Mouse (Mus musculus): Measurements from ENCODE around the gene Pla2g2d.
"Not testable (repeated sequence)": the region's sequence is repeated elsewhere in the genome, so short reads cannot be mapped to it uniquely, and the experiment has no call there.

Pla2g2d gene

DNA sequence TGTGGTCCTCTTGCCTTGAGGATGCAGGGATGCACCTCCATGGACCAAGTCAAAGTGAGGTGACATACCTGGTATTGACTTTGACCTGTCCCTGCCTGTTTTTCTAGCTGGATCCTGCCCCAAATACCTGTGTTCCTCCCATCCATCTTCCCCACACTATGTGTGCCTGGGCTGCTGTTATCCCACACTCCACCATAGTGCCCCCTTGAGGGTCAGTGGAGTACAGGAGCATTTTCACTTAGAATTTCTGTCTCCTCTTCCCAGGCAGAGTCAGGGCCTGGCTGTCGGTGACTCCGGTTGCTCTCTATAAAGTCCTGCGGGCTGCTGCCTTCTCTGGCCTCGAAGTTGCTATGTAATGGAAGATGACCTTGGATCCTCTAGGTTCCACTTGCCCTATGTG, 10.2 kb downstream of the Pla2g2d start:
- DNase-seq: no peak

DNA sequence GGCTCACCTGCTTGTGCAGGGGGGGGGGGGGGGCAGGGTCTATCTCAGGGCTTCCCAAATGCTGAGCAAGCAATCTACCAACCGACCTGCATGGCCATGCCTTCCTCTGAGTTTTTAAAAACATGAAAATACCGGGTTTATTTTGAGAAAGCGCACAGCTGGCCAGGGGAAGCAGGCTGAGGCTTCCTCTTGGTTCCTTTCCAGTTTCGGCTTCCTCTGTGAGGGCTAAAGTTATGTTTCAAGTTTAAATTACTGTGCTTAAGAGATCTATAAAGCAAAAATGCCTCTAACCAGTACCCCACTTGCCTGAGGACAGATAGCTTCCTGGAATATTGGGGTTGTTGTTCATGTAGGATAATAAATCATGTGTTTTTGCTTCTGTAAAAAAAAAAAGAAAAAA, 10.6 kb downstream of the Pla2g2d start:
- peak; percentile 32 for DNase-seq

DNA sequence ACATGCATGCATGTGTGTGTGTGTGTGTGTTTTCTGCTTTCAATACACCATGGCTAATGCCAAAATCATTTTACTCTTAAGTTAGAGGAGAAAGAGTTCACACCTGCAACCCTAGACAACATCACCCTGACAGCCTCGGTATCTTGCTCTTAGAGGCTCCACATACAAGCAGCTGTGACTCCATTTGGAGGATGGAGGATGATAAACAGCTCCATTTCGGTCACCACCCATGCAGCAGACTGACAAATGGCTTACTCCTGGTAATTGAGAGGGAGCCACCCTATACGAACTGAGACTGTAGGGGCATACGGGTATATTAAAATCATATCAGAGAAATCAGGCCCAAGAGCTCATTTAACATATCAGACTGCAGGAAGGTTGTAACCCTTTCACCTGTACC, 12.8 kb downstream of the Pla2g2d start:
- no peak for DNase-seq

DNA sequence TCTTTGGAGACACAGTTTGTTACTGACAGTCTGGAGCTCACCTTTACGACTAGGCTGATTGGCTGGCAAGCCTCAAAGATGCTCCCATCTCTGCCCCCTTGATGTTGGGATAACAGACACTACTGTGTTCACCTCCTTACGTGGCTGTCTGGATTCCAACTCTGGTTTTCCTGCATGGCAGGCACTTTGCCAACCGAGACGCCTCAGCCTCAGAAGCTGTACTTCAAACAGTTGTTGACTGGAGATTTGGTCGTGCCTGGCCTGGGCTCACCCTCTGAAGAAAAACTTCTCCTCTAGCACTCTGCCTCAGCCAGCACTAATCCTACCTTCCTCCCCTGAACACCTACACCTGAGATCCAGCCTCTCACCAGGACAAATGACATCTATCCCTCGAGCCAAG, 15.9 kb downstream of the Pla2g2d start:
- no peak for DNase-seq

DNA sequence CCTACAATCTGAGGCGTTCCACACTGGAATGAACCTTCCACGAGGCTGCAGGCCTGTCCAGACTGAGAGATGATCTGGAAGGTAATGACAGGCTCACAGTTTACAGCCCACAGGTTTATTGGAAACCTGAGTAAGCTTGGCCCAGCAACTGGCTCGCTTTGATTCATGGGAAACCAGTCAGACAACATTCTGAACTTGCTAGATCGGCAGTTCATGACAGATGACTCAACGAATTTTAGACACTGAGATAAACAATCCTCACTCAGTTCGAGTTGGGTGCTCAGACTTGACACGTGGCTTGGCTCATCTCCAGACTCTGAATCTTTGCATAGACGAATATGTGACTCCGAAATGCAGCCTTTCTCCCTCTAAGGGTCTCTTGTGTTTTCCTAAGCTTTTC, 17.1 kb downstream of the Pla2g2d start:
- DNase-seq: peak; percentile 54

DNA sequence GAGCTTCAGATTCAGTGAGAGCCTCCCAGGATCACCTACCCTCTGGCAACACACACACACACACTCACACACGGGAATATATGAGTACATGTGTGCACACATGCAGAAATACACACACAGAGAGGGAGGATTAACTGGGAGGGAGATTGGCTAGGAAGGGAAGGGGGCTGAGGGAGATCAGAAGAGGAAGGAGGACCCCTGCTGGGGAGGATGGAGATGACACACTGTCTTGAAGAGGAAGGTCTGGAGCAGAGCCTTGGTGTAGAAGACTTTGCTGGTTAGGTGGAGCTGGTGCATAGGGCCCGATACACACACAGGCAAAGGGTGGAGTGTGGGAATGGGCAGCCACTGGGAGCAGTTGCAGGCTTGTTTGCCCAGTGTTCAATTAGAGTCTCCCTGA, 17.7 kb downstream of the Pla2g2d start:
- DNase-seq: peak; percentile 53

DNA sequence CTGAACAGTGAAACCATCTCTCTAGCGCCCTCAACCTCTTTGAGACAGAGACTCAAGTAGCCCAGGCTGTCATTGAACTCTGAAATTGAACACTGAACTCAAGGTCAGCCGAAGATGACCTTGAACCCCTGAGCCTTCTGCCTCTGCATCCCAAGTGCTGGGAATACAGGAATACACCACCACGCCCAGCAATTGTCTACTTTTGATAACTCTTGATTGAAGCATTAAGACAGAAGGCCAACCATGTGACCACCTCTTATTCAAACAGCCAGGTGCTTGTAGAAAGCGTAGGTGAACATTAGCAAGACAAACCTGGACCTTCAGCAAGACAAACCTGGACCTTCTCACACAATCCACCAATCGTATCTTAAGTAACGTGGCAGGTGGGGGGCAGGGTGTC, 18.8 kb downstream of the Pla2g2d start:
- no peak for DNase-seq

DNA sequence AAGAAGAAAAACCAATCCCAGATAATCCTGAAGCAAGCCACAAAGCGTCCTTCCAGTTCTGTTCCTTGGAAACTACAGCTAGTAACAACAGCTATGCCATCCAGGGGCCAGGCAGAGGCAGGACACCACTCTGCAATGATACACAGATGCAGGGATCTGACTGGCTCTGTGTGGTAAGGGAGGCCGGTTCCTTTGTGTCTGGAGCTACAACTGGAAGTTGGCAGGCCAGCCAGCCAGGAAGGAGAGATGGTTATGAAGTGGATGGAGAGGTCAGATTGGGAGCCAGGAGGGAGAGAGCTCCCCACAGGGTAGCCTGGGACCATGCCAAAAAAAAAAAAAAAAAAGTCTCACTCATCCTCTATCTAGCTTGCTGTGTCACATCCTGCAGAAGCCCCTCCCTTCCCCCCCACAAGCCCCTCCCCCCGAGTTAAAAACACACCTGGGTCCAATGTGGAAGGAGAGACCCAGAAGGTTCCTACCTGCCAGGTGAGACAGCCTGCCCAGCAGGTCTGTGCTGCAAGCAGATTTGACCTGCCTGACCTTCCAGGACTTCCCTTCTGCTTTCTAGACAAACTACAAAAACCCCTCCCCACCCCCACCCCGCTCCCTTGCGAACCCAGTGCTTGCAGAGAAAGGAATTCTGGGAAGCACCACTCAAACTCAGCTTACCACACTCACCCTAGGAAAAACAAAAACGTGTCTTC, 21.1 kb downstream of the Pla2g2d start:
- DNase-seq: no peak

DNA sequence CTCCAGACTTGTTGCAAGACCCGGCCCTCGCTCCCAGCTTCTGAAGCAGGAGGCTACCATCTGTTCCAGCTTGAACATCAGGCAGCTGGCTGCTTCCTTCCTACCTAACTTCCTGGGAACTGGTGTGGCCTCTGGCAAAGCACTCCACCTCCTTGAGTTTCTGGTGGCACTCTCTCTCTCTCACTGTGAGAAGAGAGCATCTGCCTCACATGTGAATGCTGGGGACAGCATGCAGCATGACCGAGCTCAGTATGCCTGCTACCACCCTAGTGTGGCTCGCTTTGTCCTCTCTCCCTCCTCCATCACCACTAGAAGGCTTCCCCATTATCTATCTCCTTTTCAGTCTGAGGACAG, 21.7 kb downstream of the Pla2g2d start:
- DNase-seq: no peak

DNA sequence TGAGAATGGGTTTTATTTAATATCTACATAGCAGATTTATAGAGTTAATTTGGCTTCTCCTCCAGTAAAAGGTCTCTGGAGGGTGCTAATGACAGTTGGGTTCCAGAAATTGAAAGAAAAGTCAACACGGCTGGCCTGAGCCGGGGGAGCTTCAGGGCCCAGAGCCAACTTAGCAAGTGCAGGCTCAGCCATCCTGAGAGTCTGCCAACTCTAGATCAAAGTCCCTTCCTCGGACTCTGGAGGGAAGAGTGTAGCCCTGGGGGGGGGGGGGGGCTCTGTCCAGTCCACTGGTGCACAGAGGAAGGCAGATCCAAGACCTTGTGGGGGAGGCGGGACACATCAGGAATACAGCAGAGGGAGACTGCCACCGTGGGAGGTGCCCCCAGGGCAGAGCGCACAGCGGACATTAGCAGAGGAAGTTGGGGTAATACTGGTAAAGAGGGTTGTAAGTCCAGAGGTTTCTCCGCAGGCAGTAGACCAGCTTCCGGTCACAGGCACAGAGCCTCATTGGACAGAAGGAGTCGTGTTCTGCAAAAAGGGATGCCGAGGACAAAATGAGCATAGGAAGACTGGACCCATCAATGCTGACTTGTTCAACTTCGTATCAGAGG, 24.7 kb downstream of the Pla2g2d start:
- DNase-seq: peak; percentile 87

DNA sequence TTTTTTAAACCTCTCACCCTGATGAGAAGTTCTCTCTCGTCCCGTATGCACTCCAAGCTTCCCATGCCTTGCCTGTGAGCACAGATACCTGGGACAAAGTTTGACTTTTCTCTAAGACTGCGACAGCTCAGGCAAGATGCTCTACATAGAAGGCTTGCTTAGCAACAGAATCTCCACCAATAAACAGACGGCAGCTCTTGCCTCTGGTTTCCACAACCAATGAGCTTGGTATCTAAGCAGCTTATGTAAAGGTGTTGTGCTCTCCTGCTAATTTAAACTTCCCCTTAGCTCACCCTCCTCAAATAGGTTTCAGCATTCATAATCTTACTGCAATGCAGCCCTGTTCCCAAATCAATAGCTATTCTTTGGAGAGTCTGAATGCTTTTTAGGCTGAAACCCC, 26.1 kb downstream of the Pla2g2d start:
- DNase-seq: no peak

DNA sequence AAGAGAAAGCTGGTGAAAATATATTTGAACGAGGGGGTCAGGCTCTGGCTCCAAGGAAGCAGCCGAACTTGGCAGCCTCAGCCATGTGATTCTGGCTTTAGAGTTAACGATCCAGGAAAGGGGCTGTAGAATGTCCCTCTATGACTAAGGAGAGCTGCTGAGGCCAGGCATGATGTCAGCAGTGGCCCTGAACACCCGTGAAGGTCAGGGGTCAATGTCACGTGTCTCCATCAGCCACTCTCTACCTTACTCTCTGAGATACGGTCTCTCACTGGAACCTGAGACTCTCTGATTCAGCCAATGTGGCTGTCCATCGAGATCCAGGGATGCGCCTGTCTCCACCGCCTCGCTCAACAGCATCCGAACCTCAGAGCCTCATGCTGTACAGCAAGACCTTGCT, 27.4 kb downstream of the Pla2g2d start:
- DNase-seq: no peak

DNA sequence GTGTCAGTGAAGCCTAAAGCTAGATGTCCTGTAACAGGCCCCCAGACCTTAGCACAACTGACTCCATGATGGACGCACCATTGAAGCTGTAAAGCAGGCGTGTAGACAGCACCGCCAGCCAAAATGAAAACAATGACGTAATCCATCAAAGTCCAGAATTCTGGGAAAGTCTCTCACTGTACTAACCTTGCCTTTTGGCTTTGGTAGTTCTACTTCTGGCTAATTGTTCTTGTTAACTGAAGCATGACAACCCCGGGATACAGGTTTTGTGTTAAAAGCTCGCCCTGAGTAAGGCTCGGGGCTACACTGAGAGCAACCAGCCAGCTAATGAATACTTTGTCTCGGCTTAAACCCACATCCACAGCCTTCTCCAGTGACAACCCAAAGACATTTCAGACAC, 29.7 kb downstream of the Pla2g2d start:
- DNase-seq: peak; percentile 53

DNA sequence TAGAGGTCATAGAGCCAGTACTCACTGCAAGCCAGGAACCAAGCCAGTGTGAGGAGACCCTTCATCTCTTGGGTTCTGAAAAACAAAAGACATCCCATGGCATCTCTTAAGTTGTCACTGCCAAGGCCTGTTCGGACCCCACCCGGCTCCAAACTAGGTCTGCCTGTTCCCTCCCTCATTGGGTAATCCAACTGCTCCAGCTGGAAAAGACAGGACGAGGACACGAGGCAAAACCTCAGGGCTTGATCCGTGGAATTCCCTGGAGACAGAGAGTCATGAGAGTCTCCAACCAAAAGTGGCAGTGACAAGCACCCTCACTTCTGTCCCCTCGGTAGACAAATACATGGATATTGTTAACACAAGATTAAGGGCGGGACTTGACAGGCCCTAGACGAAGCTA, 30.6 kb downstream of the Pla2g2d start:
- DNase-seq: no peak

DNA sequence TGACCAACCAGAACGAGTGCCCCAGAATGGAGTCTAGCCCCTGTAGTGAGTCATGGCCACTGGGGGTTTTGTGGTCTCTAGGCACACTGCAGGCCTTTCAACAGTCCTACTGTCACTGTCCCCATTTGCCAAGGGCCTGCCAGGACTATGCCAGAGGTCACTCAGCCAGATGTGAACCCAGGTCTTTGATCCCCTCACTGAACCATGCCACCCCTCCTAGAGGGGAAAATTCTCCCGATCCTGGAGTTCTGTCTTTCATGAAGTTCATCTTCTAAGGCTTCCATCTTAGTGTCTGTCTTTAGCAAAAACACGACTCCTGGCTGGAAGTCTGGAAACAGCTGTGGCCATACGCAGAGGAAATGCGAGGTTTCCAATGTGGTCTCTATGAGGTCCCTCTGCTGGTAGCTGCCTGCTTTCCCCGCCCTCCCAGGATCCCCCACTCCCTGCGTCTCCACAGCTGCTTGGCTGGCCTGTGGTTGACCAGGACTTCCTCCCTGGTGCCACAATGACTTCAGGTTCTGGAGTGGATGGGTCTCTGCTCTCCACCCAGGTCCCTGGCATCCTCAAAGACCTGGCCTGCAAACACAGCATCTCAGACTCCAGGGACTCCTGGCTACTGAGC, 31.5 kb downstream of the Pla2g2d start:
- no peak for DNase-seq

DNA sequence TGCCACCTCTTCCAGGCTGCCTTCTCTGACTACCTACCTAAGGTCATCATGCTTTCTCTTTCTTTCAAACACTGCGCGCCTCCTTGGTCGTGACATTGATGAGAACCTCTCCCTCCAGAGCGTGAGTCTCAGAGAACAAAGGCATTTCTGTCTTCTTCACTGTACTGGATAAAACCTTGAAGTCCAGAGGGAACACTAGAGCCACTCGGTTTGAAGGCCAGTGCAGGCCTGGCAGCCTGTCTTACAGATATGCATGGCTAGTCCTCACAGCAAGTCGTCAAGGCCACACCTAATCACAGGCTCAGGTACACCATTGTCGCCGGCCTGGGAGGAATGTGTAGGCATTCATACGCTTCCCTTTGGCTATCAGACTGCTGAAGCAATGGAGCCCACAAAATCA, 40.6 kb downstream of the Pla2g2d start:
- no peak for DNase-seq

DNA sequence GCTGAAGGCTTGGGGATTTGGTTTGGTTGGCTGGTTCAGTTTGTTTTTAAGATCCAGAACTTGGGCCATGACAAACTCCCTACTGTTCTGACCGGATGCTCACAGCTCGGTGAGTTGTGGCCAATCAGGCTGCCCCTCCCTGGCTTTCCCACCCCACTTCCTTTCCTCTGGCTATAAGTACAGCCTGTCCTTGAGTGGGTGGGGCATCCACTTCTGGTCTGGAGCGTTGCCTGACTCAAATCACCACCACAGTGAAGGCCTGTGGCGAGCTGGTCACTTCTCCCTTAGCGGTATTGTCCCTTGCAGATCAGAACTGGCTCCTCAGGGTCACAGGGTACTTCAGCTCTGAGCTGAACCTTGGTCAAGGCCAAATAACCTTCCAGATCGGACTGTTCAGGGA, 42.2 kb downstream of the Pla2g2d start:
- peak; percentile 20 for DNase-seq

DNA sequence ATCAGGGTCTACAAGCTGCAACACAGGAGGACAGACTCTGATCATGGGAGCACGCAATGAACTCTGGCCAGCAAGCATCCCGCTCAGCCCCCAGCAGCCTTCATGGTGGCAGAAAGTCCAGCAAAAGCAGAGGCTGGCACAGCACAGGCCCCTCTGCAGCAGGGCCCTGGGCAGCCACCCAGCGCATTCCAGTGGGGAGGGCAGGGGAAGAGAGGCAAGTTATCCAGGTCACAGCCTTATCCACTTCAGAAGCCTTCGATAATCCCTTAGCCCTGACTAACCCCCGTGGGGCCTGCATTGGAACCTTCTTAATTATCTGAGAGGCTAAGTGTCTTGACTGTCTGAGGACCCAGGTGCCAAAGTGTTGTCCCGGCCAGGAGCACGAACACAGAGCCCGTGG, 43.6 kb downstream of the Pla2g2d start:
- peak; percentile 77 for DNase-seq

DNA sequence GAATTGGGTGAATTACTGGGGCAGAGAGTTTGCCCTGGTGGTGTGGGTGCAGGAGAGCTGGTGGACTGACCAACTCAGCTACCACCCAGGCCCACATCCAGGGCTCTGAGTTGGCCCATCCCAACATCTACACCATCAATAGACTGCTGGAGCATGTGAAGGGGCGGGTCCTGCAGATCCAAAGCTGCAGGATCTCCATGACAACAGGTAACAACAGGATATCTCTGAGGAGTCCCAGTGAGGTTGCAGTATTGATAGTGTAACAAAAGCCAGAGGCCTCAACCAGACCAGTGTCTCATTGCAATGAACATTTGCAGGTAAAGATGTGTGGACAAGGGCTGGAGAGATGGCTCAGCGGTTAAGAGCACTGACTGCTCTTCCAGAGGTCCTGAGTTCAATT, 45.5 kb downstream of the Pla2g2d start:
- DNase-seq: no peak

DNA sequence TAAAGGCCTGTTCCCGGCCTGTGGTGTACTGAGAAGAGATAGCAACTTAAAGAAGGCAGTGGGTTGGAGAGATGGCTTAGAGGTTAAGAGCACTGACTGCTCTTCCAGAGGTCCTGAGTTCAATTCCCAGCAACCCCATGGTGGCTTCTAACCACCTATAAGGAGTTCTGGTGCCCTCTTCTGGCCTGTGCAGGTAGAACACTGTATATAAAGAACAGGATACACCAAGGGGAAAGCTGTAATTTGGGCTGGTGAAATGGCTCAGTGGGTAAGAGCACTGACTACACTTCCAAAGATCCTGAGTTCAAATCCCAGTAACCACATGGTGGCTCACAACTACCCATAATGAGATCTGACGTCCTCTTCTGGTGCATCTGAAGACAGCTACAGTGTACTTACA, 48.6 kb downstream of the Pla2g2d start:
- not testable (repeated sequence) for DNase-seq

DNA sequence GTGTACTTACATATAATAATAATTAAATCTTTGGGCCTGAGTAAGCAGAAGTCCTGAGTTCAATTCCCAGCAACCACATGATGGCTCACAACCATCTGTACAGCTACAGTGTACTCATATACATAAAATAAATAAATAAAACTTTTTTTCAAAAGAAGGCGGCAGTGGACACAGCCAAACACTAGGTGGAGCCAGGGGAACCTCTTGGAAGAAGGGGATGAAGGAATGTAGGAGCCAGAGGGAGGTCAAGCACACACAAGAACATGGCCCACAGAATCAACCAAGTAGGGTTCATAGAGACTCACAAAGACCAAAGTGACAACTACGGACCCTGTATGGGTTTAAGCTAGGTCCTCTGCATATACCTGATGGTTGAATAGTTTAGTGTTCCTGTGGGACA, 49.1 kb downstream of the Pla2g2d start:
- DNase-seq: peak; percentile 48

DNA sequence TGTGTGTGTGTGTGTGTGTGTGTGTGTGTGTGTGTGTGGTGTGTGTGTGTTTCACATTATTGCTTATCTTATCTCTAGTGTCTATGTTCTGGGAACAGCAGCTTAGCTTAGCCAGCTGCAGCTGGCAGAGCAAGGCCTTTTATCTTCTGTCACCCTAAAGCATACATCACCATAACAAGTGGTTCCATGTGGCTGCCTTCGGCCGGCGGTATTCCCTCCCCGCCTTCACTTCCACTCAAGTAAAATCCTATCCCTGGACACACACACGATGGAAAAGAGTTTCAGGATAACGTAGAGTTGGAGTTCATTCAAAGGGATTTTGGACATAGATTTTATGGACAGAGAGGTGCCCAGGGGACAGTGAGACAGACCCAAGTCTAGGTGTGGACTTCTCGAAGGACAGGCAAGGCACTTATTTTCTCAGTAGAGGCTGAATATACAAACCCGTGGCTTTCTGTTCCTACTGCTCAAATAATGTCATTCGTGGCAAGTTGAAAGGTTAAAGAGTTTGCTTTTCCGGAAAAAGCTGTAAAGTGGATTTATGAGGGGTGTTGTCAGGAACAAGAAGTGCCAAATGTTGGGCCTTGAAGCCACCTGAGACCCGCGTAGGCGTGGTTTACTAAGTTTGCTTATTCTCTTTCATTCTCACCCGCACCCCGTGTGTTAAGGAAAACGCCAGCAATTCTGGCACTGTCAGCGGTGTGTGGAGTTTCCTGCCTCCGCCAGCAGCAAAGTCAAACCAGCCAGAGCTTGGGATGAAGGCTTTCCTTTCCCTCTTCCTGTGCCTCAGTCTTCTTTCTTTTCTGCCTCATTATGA, 50.4 kb downstream of the Pla2g2d start:
- DNase-seq: peak; percentile 28

DNA sequence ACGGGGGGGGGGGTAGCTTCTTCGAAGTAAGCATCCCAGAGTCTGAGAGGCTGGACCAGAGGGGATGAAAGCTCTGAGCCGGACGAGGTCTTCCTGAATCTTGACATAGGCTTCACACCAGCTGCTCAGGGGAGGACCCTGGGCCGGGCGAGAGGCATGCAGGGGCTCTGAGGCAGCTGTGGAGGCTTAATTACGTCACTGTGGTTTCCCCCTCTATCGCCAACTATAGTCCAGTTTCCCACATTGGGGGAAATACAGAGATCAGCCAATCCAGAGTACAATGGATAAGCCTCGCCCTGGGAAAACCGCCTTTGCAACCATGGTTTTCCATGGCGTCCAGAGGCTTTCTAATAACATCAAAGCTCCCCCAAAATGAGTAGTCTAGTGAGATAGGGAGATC, 51.6 kb downstream of the Pla2g2d start:
- DNase-seq: no peak

All from kidney, adult 9 months (tissue).